Mouse (Mus musculus): Measurements from ENCODE around the gene Tor1b. TPM values are rescaled to one million over a fixed set of nuclear protein-coding genes. Genes with fewer than 3 reads are reported as not detected.

The Tor1b gene
- total and polyA plus RNA-seq, 2 experiments from 2014 or later: 16.9 to 40.0 TPM

GRCm38 (mm10) chr2:31002857-31003256 lies 50.1 kb downstream of the Tor1b start:
- no peak overlapping the region for H3K4me3 ChIP-seq (ENCODE audit: low read depth, low read length)
- no peak overlapping the region for H3K27ac ChIP-seq (ENCODE audit: low read depth, low read length)
- no peaks in the 10 kb centered on the region for H3K4me1 ChIP-seq (ENCODE audit: insufficient read depth)
- DNase-seq: no peak
- H3K36me3 ChIP-seq (ENCODE audit: insufficient read depth): peaks cover 62% of the 10 kb centered on the region
- WGBS: 93% methylated on average over 10 of the region's 10 CpGs
- no peak for ATAC-seq
- H3K9me3 ChIP-seq (ENCODE audit: low read length): no peaks in the 10 kb centered on the region
- TF ChIP-seq CTCF (IDR thresholded peaks at IDR 0.05; ENCODE audit: low read depth): no peak
- no peak overlapping the region for H3K9ac ChIP-seq
- H3K4me2 ChIP-seq (ENCODE audit: low read depth): no peak overlapping the region
- no peaks in the 10 kb centered on the region for H3K27me3 ChIP-seq (ENCODE audit: insufficient read depth, low read length)

- Histone ChIP-seq H3K4me2 (ENCODE audit: low read depth) (no peak overlapping the region), H3K9ac (no peak overlapping the region), H3K27me3 (ENCODE audit: insufficient read depth, low read length) (no peaks in the 10 kb centered on the region), H3K9me3 (ENCODE audit: low read length) (no peaks in the 10 kb centered on the region), H3K4me3 (ENCODE audit: low read depth, low read length) (no peak overlapping the region), H3K4me1 (ENCODE audit: insufficient read depth) (no peaks in the 10 kb centered on the region), H3K36me3 (ENCODE audit: insufficient read depth) (peaks cover 71% of the 10 kb centered on the region), H3K27ac (ENCODE audit: low read depth, low read length) (no peak overlapping the region)
- no peak for ATAC-seq
- DNase-seq: no peak
- 76% methylated on average over 2 of the region's 2 CpGs for WGBS
- TF ChIP-seq CTCF (IDR thresholded peaks at IDR 0.05; ENCODE audit: low read depth): no peak
Observed at GRCm38 (mm10) chr2:31005453-31005852, 52.7 kb downstream of the Tor1b start.

GRCm38 (mm10) chr2:31006434-31006833 lies 53.7 kb downstream of the Tor1b start:
- Histone ChIP-seq H3K4me3 (ENCODE audit: low read depth, low read length) (no peak overlapping the region), H3K36me3 (ENCODE audit: insufficient read depth) (peaks cover 74% of the 10 kb centered on the region), H3K27ac (ENCODE audit: low read depth, low read length) (no peak overlapping the region), H3K4me2 (ENCODE audit: low read depth) (no peak overlapping the region), H3K9me3 (ENCODE audit: low read length) (no peaks in the 10 kb centered on the region), H3K27me3 (ENCODE audit: insufficient read depth, low read length) (no peaks in the 10 kb centered on the region), H3K4me1 (ENCODE audit: insufficient read depth) (no peaks in the 10 kb centered on the region), H3K9ac (no peak overlapping the region)
- no peak for TF ChIP-seq CTCF (IDR thresholded peaks at IDR 0.05; ENCODE audit: low read depth)
- ATAC-seq: no peak
- WGBS: 84% methylated on average over 5 of the region's 5 CpGs
- DNase-seq: no peak

GRCm38 (mm10) chr2:31007208-31007607 lies 54.4 kb downstream of the Tor1b start:
- 95% methylated on average over 5 of the region's 5 CpGs for WGBS
- Histone ChIP-seq H3K4me1 (ENCODE audit: insufficient read depth) (no peaks in the 10 kb centered on the region), H3K36me3 (ENCODE audit: insufficient read depth) (peaks cover 71% of the 10 kb centered on the region), H3K9me3 (ENCODE audit: low read length) (no peaks in the 10 kb centered on the region), H3K27me3 (ENCODE audit: insufficient read depth, low read length) (no peaks in the 10 kb centered on the region), H3K27ac (ENCODE audit: low read depth, low read length) (no peak overlapping the region), H3K4me2 (ENCODE audit: low read depth) (no peak overlapping the region), H3K9ac (no peak overlapping the region), H3K4me3 (ENCODE audit: low read depth, low read length) (no peak overlapping the region)
- no peak for TF ChIP-seq CTCF (IDR thresholded peaks at IDR 0.05; ENCODE audit: low read depth)
- ATAC-seq (no peak), DNase-seq (no peak)

Other genes starting within 250 kb of the Tor1b start
- 0.77 and 1.8 TPM in 2 replicates for gene 1700001O22Rik, start 149.3 kb upstream of the Tor1b start, total RNA-seq (2014; rRNA removed)
- 1.4 and 1.5 TPM in 2 replicates for gene 1700001O22Rik, start 149.3 kb upstream of the Tor1b start, polyA plus RNA-seq (2015; fragmentation: Nextera tagmentation; extraction: Ambion mirVana)
- 87.6 and 105 TPM in 2 replicates for gene Ntmt1, start 145.1 kb upstream of the Tor1b start, total RNA-seq (2014; rRNA removed)
- 106 and 107 TPM in 2 replicates for gene Ntmt1, start 145.1 kb upstream of the Tor1b start, polyA plus RNA-seq (2015; fragmentation: Nextera tagmentation; extraction: Ambion mirVana)
- gene Asb6, start 122.6 kb upstream of the Tor1b start, total RNA-seq (2014; rRNA removed): 32.7 and 45.2 TPM in 2 replicates
- 31.3 and 36.0 TPM in 2 replicates for gene Asb6, start 122.6 kb upstream of the Tor1b start, polyA plus RNA-seq (2015; fragmentation: Nextera tagmentation; extraction: Ambion mirVana)
- gene Prrx2, start 118.0 kb upstream of the Tor1b start, total RNA-seq (2014; rRNA removed): 2.5 and 4.1 TPM in 2 replicates
- gene Prrx2, start 118.0 kb upstream of the Tor1b start, polyA plus RNA-seq (2015; fragmentation: Nextera tagmentation; extraction: Ambion mirVana): 3.6 and 3.7 TPM in 2 replicates
- 4.2 and 6.3 TPM in 2 replicates for gene Ptges, start 23.1 kb upstream of the Tor1b start, total RNA-seq (2014; rRNA removed)
- 4.8 TPM in 2 replicates for gene Ptges, start 23.1 kb upstream of the Tor1b start, polyA plus RNA-seq (2015; fragmentation: Nextera tagmentation; extraction: Ambion mirVana)
- gene Tor1a, start 15.0 kb downstream of the Tor1b start, total RNA-seq (2014; rRNA removed): 53.6 and 71.6 TPM in 2 replicates
- gene Tor1a, start 15.0 kb downstream of the Tor1b start, polyA plus RNA-seq (2015; fragmentation: Nextera tagmentation; extraction: Ambion mirVana): 97.3 and 105 TPM in 2 replicates
- gene BC005624, start 29.2 kb downstream of the Tor1b start, total RNA-seq (2014; rRNA removed): 43.3 and 47.1 TPM in 2 replicates
- 76.1 and 84.6 TPM in 2 replicates for gene BC005624, start 29.2 kb downstream of the Tor1b start, polyA plus RNA-seq (2015; fragmentation: Nextera tagmentation; extraction: Ambion mirVana)
- gene Usp20, start 29.3 kb downstream of the Tor1b start, total RNA-seq (2014; rRNA removed): 37.9 and 38.1 TPM in 2 replicates
- gene Usp20, start 29.3 kb downstream of the Tor1b start, polyA plus RNA-seq (2015; fragmentation: Nextera tagmentation; extraction: Ambion mirVana): 23.7 and 31.9 TPM in 2 replicates
- 9.2 and 13.3 TPM in 2 replicates for gene Fnbp1, start 189.0 kb downstream of the Tor1b start, total RNA-seq (2014; rRNA removed)
- 9.8 and 20.1 TPM in 2 replicates for gene Fnbp1, start 189.0 kb downstream of the Tor1b start, polyA plus RNA-seq (2015; fragmentation: Nextera tagmentation; extraction: Ambion mirVana)
- gene Gpr107, start 199.4 kb downstream of the Tor1b start, total RNA-seq (2014; rRNA removed): 40.8 and 47.6 TPM in 2 replicates
- gene Gpr107, start 199.4 kb downstream of the Tor1b start, polyA plus RNA-seq (2015; fragmentation: Nextera tagmentation; extraction: Ambion mirVana): 20.3 and 24.0 TPM in 2 replicates